In the genomic region with DNA sequence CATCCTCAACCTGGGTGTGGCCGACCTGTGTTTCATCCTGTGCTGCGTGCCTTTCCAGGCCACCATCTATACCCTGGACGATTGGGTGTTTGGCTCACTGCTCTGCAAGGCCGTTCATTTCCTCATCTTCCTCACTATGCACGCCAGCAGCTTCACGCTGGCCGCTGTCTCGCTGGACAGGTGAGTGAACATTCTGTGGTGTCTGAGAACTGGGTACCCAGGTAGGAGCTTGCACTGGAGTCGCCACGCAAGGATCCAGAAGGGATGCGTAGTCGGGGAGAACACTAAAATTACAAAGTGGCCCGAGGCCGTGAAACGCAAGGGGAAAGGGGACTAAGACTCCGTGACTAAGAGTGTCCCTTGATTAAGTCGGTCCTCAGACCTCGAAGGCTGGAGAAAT, we compare ENCODE assay signal across 8 mouse cellular contexts. TPM values are rescaled to one million over a fixed set of nuclear protein-coding genes. Genes with fewer than 3 reads are reported as not detected.
DNase-seq lines count a peak whose midpoint lies in the region; ATAC-seq and TF ChIP-seq lines count a peak whose summit lies in the region.

No protein-coding gene starts in this region.

- H3K27me3 ChIP-seq in lung, embryonic 14.5 days (ENCODE audit: insufficient read depth, low read length): peaks cover 48% of the 10 kb centered on the region
- H3K27me3 ChIP-seq in liver, postnatal 0 days (ENCODE audit: insufficient read depth, low read length): peaks cover 50% of the 10 kb centered on the region
- H3K27me3 ChIP-seq in stomach, embryonic 16.5 days (ENCODE audit: control insufficient read depth, insufficient read depth, low read length): peaks cover 53% of the 10 kb centered on the region

- no peaks in the 10 kb centered on the region for H3K36me3 ChIP-seq in lung, embryonic 14.5 days (ENCODE audit: insufficient read depth)
- no peaks in the 10 kb centered on the region for H3K36me3 ChIP-seq in liver, postnatal 0 days (replicated peaks; ENCODE audit: insufficient read depth, low read length)
- H3K36me3 ChIP-seq in stomach, embryonic 16.5 days (ENCODE audit: control insufficient read depth, insufficient read depth, low read length): no peaks in the 10 kb centered on the region

- DNase-seq in lung, embryonic 14.5 days: no peak
- no peak for DNase-seq in lung, postnatal 4 days
- no peak for DNase-seq in liver, postnatal 0 days
- DNase-seq in testis, postnatal 10 days (ENCODE audit: low spot score): no peak
- DNase-seq in thymus, postnatal 4 days: no peak
- no peak for DNase-seq in c-Kit-positive CD71-positive TER-119-positive erythroid progenitor cells, embryonic 14.5 days (ENCODE audit: low spot score)

- ATAC-seq in lung, embryonic 14.5 days (ENCODE audit: insufficient read depth): no peak
- ATAC-seq in granulocyte monocyte progenitor cell, adult 5-6 weeks (replicated peaks; ENCODE audit: poor library complexity, severe bottlenecking): 0 out of 2 replicates have a peak, but pooled peaks have one; percentile 15
- no peak for ATAC-seq in liver, postnatal 0 days
- ATAC-seq in stomach, embryonic 16.5 days (ENCODE audit: insufficient read depth, low FRiP score): no peak

- TF ChIP-seq CTCF in lung, embryonic 14.5 days (IDR thresholded peaks at IDR 0.05; ENCODE audit: low read depth): no peak
- no peak for TF ChIP-seq CTCF in liver, postnatal 0 days (IDR thresholded peaks at IDR 0.05; ENCODE audit: low read depth)

- peak overlapping the region; percentile 54 for H3K4me2 ChIP-seq in lung, embryonic 14.5 days
- peak overlapping the region; percentile 40; the same call in 1 of the 2 replicates for H3K4me2 ChIP-seq in liver, postnatal 0 days (ENCODE audit: low read depth, low read length)
- peak overlapping the region; percentile 55 for H3K4me2 ChIP-seq in stomach, embryonic 16.5 days (ENCODE audit: low read depth, low read length)

- peak overlapping the region; percentile 28 for H3K4me3 ChIP-seq in lung, embryonic 14.5 days (ENCODE audit: low read depth, low read length)
- H3K4me3 ChIP-seq in liver, postnatal 0 days (ENCODE audit: low read depth, low read length): 0 out of 2 replicates have a peak overlapping the region, but pooled peaks have one; percentile 17
- peak overlapping the region; percentile 39 for H3K4me3 ChIP-seq in stomach, embryonic 16.5 days (replicated peaks; ENCODE audit: low read length)

- no peak overlapping the region for H3K27ac ChIP-seq in lung, embryonic 14.5 days (ENCODE audit: low read depth)
- no peak overlapping the region for H3K27ac ChIP-seq in liver, postnatal 0 days (ENCODE audit: low read depth)
- no peak overlapping the region for H3K27ac ChIP-seq in stomach, embryonic 16.5 days (ENCODE audit: low read length)

- no peaks in the 10 kb centered on the region for H3K9me3 ChIP-seq in lung, embryonic 14.5 days (ENCODE audit: low read depth, low read length)
- no peaks in the 10 kb centered on the region for H3K9me3 ChIP-seq in liver, postnatal 0 days (ENCODE audit: low read length)
- H3K9me3 ChIP-seq in stomach, embryonic 16.5 days (replicated peaks; ENCODE audit: control insufficient read depth, low read length): no peaks in the 10 kb centered on the region

- TF ChIP-seq EP300 in liver, postnatal 0 days (IDR thresholded peaks at IDR 0.05; ENCODE audit: low read depth): no peak

- 4% methylated on average over 18 of the region's 18 CpGs for WGBS in lung, embryonic 14.5 days
- WGBS in liver, postnatal 0 days (ENCODE audit: insufficient replicate concordance): 3% methylated on average over 18 of the region's 18 CpGs
- WGBS in stomach, embryonic 16.5 days: 4% methylated on average over 18 of the region's 18 CpGs

- H3K9ac ChIP-seq in lung, embryonic 14.5 days: no peak overlapping the region; the same call in 1 of the 2 replicates
- no peak overlapping the region for H3K9ac ChIP-seq in liver, postnatal 0 days (replicated peaks)
- peak overlapping the region; percentile 62 for H3K9ac ChIP-seq in stomach, embryonic 16.5 days (ENCODE audit: low read length)

- H3K4me1 ChIP-seq in lung, embryonic 14.5 days (ENCODE audit: insufficient read depth): no peaks in the 10 kb centered on the region
- peaks cover 3% of the 10 kb centered on the region; the same call in 1 of the 2 replicates for H3K4me1 ChIP-seq in liver, postnatal 0 days (ENCODE audit: insufficient read depth)
- peaks cover 14% of the 10 kb centered on the region for H3K4me1 ChIP-seq in stomach, embryonic 16.5 days (ENCODE audit: control insufficient read depth, insufficient read depth, low read length)

RNA-seq across cellular contexts. Expression of a gene that starts 0.9 kb away (rescaled TPM):
- polyA plus RNA-seq in lung, embryonic 14.5 days (2014; fragmentation: Nextera tagmentation; extraction: Ambion mirVana): 0.11 TPM in 1 of 2 replicates, not detected in the other
- total RNA-seq in granulocyte monocyte progenitor cell, adult 5-6 weeks (2014; fragmentation: Nextera tagmentation): not detected in 2 replicates
- 0.09 TPM in 1 of 2 replicates, not detected in the other for total RNA-seq in granulocyte monocyte progenitor cell, adult 5-6 weeks (2017)
- polyA plus RNA-seq in liver, postnatal 0 days (2015; fragmentation: Nextera tagmentation; extraction: Ambion mirVana): not detected in 2 replicates
- 0.26 and 0.45 TPM in 2 replicates for polyA plus RNA-seq in stomach, embryonic 16.5 days (2015; fragmentation: Nextera tagmentation; extraction: Ambion mirVana)

RNA-seq across cellular contexts. Expression of a gene that starts 7.7 kb away (rescaled TPM):
- polyA plus RNA-seq in lung, embryonic 14.5 days (2014; fragmentation: Nextera tagmentation; extraction: Ambion mirVana): 85.7 and 89.8 TPM in 2 replicates
- 104 and 123 TPM in 2 replicates for total RNA-seq in granulocyte monocyte progenitor cell, adult 5-6 weeks (2014; fragmentation: Nextera tagmentation)
- 75.2 and 75.7 TPM in 2 replicates for total RNA-seq in granulocyte monocyte progenitor cell, adult 5-6 weeks (2017)
- polyA plus RNA-seq in liver, postnatal 0 days (2015; fragmentation: Nextera tagmentation; extraction: Ambion mirVana): 20.9 and 23.8 TPM in 2 replicates
- polyA plus RNA-seq in stomach, embryonic 16.5 days (2015; fragmentation: Nextera tagmentation; extraction: Ambion mirVana): 85.5 and 89.4 TPM in 2 replicates

RNA-seq across cellular contexts. Expression of a gene that starts 25.4 kb away (rescaled TPM):
- polyA plus RNA-seq in lung, embryonic 14.5 days (2014; fragmentation: Nextera tagmentation; extraction: Ambion mirVana): 63.7 and 68.4 TPM in 2 replicates
- total RNA-seq in granulocyte monocyte progenitor cell, adult 5-6 weeks (2014; fragmentation: Nextera tagmentation): 23.0 and 45.3 TPM in 2 replicates
- 30.1 and 36.6 TPM in 2 replicates for total RNA-seq in granulocyte monocyte progenitor cell, adult 5-6 weeks (2017)
- polyA plus RNA-seq in liver, postnatal 0 days (2015; fragmentation: Nextera tagmentation; extraction: Ambion mirVana): 18.1 and 18.4 TPM in 2 replicates
- polyA plus RNA-seq in stomach, embryonic 16.5 days (2015; fragmentation: Nextera tagmentation; extraction: Ambion mirVana): 56.8 and 58.4 TPM in 2 replicates

RNA-seq across cellular contexts. Expression of a gene that starts 43.8 kb away (rescaled TPM):
- polyA plus RNA-seq in lung, embryonic 14.5 days (2014; fragmentation: Nextera tagmentation; extraction: Ambion mirVana): 4.4 and 4.8 TPM in 2 replicates
- total RNA-seq in granulocyte monocyte progenitor cell, adult 5-6 weeks (2014; fragmentation: Nextera tagmentation): 0.13 and 0.58 TPM in 2 replicates
- total RNA-seq in granulocyte monocyte progenitor cell, adult 5-6 weeks (2017): 1.5 and 1.7 TPM in 2 replicates
- polyA plus RNA-seq in liver, postnatal 0 days (2015; fragmentation: Nextera tagmentation; extraction: Ambion mirVana): 0.06 and 0.07 TPM in 2 replicates
- polyA plus RNA-seq in stomach, embryonic 16.5 days (2015; fragmentation: Nextera tagmentation; extraction: Ambion mirVana): 19.2 and 23.5 TPM in 2 replicates

RNA-seq across cellular contexts. Expression of a gene that starts 53.5 kb away (rescaled TPM):
- 1.3 and 2.1 TPM in 2 replicates for polyA plus RNA-seq in lung, embryonic 14.5 days (2014; fragmentation: Nextera tagmentation; extraction: Ambion mirVana)
- total RNA-seq in granulocyte monocyte progenitor cell, adult 5-6 weeks (2014; fragmentation: Nextera tagmentation): not detected in 2 replicates
- total RNA-seq in granulocyte monocyte progenitor cell, adult 5-6 weeks (2017): not detected in 2 replicates
- polyA plus RNA-seq in liver, postnatal 0 days (2015; fragmentation: Nextera tagmentation; extraction: Ambion mirVana): 0.07 and 0.14 TPM in 2 replicates
- 0.39 and 0.41 TPM in 2 replicates for polyA plus RNA-seq in stomach, embryonic 16.5 days (2015; fragmentation: Nextera tagmentation; extraction: Ambion mirVana)
